Mouse (Mus musculus) T-helper 1 cell (primary cell): ENCODE measurements around the gene Tmtc2.

Source experiments
- in situ Hi-C: fragments of 300-600 bp; cut with MboI, MseI; formaldehyde crosslinking; loops from one replicate; pipeline ENCODE4 v1.15.1; 2025; ENCODE audit warnings: high pct_unique_total_duplicates

The Tmtc2 gene

DNA sequence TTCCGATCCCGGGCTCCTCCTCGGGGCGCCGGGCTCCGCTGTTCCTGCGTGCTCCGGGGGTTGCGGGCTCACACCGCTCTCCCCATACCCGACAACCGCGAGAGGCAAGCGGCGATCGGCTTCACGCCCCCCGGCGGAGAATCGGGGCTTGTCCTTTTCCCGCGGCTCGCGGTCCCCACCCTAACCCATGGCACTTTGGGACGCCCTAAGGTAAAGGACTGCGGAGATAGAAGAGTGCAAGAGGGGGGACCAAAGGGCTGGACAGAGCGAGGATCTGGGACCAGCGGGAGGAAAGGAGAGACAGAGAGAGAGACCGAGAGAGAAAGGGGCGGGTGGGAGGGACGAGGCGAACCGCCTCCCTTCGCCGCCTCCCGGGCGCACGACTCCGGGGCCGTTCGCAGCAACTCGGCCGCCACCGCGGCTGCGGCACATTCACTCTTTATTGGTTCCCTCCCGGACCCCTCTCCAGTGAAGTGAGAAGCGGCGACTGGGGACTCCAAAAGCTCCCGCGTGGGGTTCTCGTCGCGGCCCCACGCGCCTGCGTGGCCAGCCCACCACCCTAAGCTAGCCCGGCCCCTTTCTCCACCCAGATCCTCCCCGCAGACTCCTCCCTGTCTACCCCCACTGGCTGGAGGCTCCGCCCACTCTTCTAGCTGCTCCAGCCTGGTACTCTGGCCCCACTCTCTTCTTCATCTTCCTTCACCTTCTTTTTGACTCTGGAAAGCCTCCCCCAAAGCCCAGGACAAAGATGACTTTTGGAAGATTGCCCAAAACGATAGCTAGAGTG is at the start of gene Tmtc2:
Tmtc2 (minus strand) TSS at position 544 of the 787 bp plus-strand sequence.
- in situ Hi-C loops = no loop called here

DNA sequence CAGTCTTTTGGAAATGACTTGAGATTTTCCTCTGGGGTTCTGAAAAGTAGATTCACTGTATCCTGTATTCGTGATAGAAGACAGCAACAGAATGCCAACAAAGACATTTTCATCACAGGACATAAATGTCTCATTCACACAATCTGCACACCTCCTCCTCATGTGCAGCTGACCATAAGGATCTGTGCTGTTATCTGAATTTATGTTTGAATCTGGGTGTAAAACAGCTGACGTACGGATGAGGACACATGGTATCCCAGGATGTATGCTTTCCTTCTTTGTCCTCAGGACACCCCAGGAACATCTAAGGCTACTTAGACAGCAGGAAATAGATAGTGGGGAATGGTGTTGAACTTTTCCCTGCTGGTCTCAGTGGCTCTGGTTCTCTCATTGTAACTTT is 37.9 kb upstream of the Tmtc2 start:
- in situ Hi-C loops = no loop called here

DNA sequence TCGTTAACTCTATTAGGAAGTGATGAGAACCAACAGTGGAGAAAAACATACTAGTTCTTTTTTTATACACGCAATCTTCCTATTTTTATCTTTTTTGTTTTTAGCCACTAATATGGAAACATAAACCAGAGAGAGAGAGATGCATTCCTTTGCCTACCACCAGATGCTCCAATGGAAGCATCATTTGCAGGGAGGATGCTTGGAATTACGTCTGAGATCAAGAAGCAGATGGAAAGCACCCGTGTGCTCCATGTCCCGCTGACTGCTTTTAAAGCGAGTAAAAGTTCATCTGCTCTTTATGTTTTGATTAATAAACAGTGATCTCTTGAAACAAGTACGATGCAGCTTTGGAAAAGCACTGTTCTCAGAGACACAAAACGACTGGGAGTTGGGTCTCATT is 24.6 kb upstream of the Tmtc2 start:
- in situ Hi-C loops = no loop called here

DNA sequence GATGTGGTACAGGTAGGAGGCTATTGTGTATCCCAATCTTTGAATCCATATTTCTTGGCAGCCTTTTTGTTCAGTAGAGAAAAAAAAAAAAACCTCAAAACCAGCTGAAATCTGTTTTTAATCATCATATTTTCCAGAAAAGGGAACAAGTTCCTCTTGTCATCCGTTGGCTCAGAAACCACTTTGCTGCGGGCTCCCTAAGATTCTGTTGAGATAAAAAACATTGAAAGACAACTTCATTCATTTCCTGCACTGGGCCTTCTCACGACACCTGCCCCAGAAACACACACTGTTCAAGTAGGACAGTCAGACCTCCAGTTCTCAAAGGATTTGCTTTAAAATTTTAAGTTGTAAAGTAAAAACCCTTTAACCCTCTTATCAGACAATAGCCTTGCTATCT is 23.0 kb upstream of the Tmtc2 start:
- in situ Hi-C loops = no loop called here

DNA sequence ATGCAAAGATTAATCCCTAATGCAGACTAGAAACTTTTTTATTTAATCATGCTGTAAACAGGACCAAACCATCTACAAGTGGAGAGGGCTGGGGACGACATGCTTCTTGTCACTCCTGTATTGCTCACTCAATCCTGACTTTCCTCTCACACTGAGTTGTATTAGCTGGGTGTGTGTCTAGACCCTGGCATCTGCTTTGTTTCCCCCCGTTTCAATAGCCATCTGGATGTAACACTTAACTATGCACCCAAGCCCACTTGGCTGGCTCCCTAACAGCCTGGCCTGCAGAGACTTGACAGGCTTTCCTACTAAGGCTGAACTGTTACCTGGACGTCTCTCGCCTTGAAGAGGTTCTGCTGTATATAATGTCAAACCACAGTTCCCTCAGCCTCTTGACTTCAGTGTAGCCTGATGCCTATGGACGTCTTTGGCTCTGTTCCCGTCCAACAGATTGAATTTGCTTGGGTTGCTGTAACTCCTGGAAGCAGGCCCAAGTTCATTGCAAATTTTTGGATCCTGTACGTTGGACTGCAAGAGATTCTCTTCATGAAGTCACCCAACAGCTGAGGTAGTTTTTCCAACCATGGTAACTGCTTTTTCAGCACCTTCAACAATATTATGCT is 21.3 kb upstream of the Tmtc2 start:
- in situ Hi-C loops = no loop called here

DNA sequence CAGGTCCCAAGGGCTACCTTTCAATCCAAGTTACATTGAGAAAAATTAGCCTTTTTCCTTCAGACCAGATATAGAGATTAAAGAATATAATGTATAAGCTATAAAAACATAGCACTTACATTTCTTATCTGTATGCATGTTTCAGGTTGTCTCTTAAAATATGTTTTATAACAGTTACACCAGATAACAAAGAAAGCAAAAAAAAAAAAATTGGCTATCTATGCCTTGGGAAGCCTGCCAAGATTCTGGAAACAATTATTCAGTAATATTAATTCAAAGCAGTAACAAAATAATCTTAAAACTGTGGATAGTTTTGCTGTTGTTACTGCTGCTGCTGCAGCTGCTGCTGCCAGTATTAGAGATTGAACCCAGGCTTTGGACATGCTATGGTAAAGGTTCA is 13.9 kb upstream of the Tmtc2 start:
- in situ Hi-C loops = no loop called here

DNA sequence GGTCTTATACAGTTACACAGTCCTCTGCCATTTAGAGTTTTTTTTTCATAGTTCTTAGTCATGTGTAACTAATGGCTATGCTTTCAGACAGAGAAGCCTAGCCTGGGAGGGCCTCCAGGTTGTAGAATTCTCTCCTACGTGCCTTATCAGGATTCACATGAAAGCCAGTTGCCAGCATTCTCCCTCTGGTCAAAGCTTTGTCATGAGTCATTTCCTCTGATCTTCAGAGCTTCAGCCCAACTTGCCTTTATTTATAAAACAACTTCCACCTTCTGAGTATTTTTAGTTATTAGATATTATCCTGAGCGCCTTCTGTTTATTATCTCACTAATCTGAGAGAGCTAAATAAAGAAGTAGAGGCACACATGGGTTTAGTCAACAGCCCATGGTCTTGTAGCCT is 5.1 kb upstream of the Tmtc2 start:
- in situ Hi-C loops = no loop called here

DNA sequence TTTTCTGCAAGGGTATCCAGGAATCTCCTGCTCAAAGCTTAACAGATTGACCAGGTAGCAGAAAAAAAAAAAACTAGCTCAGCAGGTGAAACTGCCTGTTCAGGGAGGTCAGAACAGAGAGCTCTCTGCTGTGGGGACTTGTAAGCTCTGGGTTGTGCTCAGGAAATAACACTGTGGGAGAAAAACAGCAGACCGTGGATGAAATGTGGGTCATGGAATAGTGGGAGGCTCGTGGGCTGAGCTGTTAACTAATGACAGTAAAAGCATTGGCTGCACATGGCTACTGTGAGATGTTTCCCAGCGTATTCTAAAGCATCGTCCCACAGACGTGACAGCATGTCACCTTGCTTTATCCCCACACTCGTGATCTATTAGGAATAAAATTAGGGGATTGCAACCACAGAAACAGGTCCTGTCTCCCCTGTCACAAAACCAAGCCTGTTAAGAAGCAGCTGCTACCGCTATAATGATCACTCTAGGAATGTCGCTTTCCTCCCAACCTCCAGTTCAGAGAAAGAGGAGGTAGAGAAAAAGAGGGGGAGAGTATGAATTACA is 4.1 kb upstream of the Tmtc2 start:
- in situ Hi-C loops = no loop called here

DNA sequence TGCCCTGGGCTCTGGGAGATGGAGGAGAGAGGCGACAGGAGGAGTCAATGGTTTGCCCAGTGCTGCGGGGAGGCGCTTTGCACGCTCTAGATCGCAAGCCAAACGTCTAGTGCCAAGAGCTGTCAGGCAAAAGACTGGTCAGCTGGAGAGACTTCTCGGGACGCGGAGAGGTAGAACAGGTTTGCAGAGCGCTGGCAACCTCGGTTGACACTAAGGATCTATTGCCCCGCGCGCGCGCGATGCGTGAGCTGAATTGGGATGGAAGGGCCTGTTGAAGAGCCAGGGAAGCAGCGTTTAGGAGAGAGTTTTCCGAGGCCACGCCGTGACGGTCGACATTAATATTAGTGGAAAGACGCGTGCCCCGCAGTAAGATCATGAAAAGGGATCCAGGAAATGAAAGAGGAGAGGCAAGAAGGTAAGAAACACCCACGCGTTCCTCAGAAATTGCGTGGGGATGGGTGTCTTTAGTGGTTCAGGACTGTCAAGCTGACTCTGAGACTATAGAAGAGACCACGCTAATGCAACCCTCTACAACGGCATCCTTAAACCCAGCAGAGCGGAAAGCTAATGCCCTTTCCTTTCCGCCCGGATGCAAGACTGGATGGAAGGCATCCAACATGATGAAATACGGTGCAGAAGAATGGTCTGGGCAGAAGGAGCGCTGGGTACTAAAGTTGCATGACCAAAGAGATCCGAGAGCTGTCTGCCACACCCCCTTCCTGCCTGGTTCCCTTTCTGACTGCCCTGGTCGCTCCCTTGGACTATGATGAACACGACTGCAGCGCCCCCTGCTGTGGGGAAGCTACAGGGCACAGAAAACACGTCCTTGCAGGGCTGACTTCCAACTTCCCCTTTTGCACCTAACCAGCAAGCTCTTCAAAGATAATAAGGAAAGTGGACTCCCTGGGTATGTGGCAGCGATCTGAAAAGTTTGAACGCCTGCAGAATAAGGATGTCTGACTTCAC is 727 bp upstream of the Tmtc2 start:
- in situ Hi-C loops = no loop called here

DNA sequence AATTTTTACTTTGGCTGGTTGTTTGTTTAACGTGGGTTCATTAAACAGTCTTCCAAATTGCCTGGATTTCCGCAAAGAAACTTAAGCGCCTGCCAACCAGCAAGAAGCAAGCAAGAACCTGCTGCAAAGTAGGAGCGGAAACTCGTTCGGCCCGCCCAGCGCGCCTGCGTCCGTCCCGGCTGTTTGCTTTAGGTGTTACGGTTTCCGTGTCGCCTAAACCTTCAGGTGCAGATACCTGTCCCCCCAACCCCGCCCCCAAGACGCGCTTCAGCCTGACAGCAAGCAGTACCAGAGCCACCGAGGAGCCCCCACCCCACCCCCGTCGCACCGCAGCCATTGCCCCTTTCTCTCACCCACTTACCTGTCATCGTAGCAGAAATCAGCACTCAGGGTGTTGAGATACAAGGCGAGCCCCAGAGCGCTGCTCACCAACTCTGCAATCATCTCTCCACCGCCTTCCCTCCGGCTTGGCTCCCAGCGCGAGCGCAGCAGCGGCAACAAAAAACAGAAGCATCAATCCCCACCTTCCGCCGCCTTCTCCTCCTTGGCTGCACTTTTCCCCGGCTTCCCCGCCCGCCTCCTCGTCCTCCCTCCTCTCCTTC is 844 bp downstream of the Tmtc2 start:
- in situ Hi-C loops = no loop called here

DNA sequence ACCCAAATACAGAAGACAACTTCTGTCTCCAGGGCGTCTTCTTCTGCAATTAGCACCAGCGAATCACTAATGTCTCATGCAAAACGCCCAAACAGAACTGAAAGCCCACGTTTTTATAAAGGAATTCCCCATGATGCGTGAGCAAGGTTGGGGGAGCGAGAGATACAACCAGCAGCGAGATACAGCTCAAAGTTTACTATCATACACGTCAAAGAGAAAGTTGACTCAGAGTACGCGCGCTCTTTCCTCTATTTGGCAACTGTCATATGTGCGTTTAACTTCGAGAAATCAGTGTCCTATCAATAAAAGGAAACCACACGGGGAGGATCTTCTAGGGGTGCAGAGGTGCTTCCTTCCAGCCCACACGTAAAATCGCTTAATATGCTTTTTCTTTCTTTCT is 1.4 kb downstream of the Tmtc2 start:
- in situ Hi-C loops = no loop called here

DNA sequence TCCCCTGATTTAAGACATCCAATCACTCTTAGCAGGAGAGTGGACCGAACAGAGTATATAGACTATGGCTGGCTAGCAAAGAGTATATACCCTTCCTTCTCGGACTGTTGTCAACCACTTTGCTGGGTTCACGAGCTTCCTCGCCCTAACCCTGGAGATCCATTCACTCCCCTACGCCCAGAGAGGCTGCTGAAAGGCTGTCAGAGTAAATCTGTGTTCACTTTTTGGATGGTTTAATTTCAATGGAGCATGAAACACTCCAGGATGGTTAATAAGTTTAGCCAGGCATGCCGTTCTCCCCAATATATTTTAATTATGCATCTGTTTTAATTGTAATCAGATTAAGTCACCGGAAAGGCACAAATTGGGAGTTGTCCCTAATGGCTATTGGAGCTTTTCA is 1.9 kb downstream of the Tmtc2 start:
- in situ Hi-C loops = no loop called here

DNA sequence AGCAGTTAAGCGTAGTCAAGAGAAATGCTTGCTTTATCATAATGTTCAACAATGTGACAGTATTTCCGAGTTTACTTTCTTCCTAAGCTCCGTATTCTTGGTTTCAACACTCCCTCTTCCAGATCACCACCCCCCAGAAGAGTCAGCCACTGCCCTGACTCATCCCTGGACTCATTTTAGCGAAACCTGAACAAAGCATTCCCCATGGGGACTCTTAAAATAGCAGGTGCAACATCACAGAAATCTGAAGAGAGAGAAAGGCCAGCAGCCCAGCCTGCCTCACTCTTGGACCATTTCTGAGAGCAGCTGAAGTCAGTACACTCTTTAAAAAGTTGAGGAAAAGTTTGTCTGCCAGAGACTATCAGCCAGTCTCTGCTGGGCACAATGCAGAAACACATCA is 2.4 kb downstream of the Tmtc2 start:
- in situ Hi-C loops = no loop called here

DNA sequence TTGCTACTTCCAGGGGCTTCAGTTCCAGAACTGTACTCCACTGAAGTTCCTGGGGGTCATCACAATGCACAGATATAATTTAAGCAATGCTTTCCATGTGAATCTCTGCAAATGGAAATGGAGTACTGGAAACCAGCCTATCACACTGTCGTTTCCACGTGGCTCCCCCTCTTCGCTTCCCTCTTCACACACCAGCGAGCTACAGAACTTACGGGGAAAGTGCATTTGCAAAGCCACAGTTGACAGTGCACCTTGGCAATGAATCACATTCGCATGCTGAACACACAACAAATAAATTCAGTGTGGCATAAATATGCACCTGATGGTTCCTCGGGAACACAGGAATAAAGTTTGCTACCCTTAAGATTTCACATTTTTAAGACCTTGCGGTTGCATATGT is 3.2 kb downstream of the Tmtc2 start:
- in situ Hi-C loops = no loop called here

DNA sequence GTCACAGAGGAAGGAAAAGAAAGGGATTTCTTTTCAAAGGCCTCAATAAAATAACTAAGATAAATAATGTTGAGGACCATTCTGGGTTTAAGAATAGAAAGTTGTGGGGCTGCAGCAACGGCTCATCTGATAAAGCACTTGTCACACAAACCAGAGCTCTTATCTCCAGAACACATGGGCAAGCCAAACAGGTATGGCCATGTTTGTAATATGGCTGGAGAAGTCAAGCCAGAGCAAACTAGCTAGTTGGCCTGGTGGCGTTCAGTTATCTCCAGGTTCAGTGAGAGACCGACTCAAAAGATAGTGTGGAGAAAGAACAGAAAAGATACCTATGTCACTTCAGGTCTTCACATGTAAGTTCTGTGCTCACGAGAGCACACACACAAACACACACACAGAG is 4.7 kb downstream of the Tmtc2 start:
- in situ Hi-C loops = no loop called here

DNA sequence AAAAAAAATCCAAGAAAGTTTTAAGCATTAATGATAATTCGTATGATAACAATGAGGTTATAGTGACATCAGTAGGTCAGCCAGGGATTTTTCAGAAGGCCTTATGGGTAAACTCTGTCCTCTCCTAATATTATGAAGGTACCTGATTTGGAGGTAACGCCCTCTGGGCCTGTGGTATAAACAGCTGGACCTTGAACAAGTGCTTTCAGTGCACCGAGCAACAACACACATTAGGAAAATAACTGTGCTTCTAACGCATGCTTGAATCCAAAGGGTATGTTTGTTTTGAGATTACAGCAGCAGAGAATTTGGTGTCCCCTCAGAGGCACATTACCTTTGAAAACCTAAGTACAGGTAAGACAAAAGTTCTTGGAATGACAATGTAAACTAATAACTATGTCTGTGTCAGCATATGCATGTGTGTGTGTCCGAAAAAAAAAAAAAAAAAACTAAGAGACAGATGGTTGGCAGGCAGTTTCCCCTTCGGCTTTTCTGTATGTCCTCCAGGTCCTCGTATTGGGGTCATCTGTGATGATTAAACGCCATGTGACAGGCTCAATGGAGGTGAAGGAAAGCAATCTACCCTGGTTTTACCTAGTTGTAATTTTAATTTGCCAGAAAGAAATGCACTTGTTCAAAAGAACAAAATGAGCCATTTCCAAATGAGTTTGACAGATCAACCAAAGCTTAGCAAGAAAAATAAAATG is 6.3 kb downstream of the Tmtc2 start:
- in situ Hi-C loops = no loop called here

DNA sequence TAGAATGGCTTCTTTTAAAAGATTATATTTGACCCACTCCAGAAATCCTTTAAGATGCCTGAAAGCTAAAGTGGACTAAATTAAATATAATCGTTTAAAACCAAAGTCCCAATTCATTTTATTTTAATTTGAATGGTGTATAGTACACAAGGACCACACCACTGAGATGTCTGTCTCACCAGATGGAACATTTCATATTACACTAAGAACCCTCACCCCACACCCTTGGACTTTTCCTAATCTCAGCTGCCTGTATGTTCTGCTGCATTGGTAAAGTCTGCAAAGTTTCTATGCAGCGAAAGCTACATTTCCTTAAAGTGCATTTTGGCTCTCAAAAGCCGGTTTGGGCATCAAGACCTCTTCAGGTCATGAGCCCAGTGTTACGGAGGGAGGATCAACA is 12.7 kb downstream of the Tmtc2 start:
- in situ Hi-C loops = no loop called here

DNA sequence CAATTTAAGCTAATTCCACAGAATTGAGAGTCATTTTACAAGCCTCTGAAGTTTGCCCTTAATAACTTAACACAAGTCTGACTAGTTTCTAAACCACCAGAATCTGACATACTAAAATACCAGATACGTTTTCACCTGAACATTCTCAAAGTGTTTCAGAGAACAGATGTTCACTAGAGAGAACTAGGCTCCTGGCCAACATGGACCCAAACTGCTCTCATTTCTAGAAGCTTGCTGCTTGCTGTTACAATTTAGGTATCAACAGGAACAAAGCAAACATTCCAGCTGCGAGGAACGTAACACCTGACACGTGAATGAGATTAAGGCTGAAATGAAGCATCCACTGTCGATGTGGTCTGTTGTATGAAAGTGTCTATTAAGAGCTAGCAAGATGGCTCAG is 16.7 kb downstream of the Tmtc2 start:
- in situ Hi-C loops = no loop called here

DNA sequence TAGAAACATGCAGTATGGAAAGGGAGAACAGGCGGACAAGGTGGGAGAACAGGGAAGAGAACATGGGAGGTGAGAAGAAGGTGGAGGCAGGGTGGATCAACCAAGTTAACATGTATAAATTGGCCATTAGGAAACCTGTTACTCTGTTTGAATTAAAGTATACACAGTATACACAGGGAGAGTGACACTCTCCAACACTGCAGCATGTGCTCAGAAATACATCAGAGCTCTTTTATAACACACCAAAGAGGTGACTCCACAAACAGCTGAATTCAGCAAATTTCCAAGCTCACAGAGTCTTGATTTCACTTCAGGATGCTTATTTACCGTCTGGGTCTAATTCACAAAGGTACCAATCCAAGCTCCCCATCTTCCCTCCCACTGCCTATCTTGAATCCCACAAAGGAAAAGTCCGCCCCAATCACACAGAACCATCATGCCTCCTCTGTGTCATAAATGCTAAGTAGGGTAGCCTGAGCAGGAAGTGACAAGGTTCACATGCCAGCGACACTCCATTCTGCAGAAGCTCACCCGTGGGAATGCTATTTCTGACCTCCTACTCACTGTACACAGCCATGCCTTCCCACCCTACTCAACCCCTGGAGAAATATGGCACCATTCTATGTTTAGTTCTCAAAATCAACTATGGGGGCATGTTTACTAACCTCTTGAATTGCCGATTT is 17.2 kb downstream of the Tmtc2 start:
- in situ Hi-C loops = no loop called here

DNA sequence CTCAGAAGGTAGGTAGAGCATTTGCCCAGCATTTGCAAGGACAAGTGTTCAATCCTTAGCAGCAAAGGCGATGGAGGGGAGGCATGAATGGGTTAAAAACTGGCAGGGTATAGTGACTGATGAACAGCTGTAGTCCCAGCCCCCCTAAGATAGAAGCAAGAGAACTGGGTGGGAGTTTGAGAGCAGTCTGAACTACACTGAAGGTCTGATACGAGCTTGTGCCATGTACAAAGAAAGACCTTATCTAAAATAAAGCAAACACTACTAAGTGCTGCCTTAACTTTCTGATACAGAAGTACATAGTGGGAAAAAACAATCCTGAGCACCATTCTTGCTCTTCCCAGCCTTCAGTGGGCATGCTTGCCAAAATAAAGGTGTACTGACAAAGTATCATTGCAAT is 20.1 kb downstream of the Tmtc2 start:
- in situ Hi-C loops = no loop called here

DNA sequence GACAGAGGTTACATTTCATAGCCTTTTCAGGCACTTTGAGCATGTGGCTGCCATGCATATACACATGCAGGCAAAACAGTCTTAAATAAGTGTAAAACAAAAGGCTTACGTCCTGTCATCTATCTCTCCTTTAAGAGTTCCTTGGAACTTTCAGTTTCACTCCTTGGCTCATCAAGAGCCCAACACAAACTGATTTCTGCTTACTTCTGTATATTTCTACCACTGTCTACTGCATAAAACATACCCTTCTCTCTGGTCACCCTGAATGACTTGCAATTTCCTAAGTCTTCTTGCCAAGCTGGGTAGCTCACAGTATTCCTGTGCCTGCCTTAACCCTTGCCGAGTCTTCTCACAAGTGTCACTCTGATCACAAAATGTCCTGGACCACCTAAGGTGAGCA is 26.2 kb downstream of the Tmtc2 start:
- in situ Hi-C loops = no loop called here
